Mouse (Mus musculus): ENCODE measurements around the gene Prss32.

DNA sequence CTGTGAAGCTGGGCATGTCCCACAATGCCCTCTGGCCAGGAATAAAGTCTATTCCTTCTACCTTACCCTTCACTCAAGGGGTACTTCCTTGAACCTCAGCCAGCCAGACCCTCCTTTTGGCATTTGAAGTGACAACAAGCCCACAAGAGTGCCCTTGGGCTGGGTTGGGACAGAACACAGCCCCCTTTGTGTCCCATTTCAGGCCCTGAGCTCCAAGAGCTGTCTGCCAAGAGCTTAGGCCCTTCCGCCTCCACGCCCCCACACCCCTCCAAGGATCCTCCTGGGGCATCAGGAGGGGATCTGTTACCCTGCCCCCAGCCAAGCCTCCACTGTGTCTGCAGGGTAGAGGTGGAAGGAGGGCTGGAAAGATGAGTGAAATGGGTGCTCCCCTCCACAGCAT is 33.5 kb downstream of the Prss32 start:
- no peak for TF ChIP-seq CTCF (conservative IDR thresholded peaks at IDR 0.05; ENCODE audit: insufficient read depth, insufficient read length, low read depth, low read length)
- no peak for TF ChIP-seq POLR2A (IDR thresholded peaks at IDR 0.05; ENCODE audit: low read depth, low read length)
